Mouse (Mus musculus) erythroblast, embryonic 14.5 days (primary cell): ENCODE measurements around the gene Lyl1.

Experiments used
- GATA1 ChIP-seq: IDR thresholded peaks from 2 replicates; pipeline ENCODE4 v1.6.1; 2012; ENCODE audit warnings: low read length, inconsistent platforms, mixed read lengths
- TAL1 ChIP-seq: IDR thresholded peaks from 3 replicates; pipeline ENCODE4 v1.6.1; 2012; ENCODE audit warnings: low read length, inconsistent platforms, mixed read lengths

- TF ChIP-seq TAL1: no peak
- no peak for TF ChIP-seq GATA1
Observed at GRCm38 (mm10) chr8:84715893-84716468, 14.7 kb downstream of the Lyl1 start.
